Mouse (Mus musculus) liver, postnatal 0 days (tissue): ENCODE measurements around the gene Dnmt3l. TPM values are rescaled to one million over a fixed set of nuclear protein-coding genes. Genes with fewer than 3 reads are reported as not detected.
"Not testable (repeated sequence)": the region's sequence is repeated elsewhere in the genome, so short reads cannot be mapped to it uniquely, and the experiment has no call there.

Experiments
- ATAC-seq: fragments of 200-750 bp; cut with Nextera tagmentation; 2 replicates; pipeline ENCODE4 v1.8.0; 2017; ENCODE audit warnings: mild to moderate bottlenecking, moderate library complexity
- DNase-seq: peaks from one replicate; pipeline ENCODE4 v3.0.0-alpha.2; 2016
- H3K27ac ChIP-seq: fragments of 300-500 bp; sonication (generic); 2 replicates; pipeline ENCODE4 v1.5.1; 2014; ENCODE audit warnings: antibody characterized with exemption, moderate library complexity, mild to moderate bottlenecking, low read depth
- H3K27me3 ChIP-seq: fragments of 300-500 bp; sonication (generic); 2 replicates; pipeline ENCODE4 v1.6.1; 2014; ENCODE audit warnings: low read length, control low read depth, mixed read lengths; ENCODE audit not compliant: insufficient read depth
- H3K36me3 ChIP-seq: fragments of 300-500 bp; sonication (generic); replicated peaks from 2 replicates; pipeline ENCODE4 v1.6.1; 2014; ENCODE audit warnings: mild to moderate bottlenecking, control low read depth, low read length, moderate library complexity, mixed read lengths; ENCODE audit not compliant: insufficient read depth
- H3K4me1 ChIP-seq: fragments of 300-500 bp; sonication (generic); 2 replicates; pipeline ENCODE4 v1.6.1; 2014; ENCODE audit warnings: antibody characterized with exemption, mild to moderate bottlenecking, control low read depth; ENCODE audit not compliant: insufficient read depth
- H3K4me2 ChIP-seq: fragments of 300-500 bp; sonication (generic); 2 replicates; pipeline ENCODE4 v1.6.1; 2014; ENCODE audit warnings: low read depth, mild to moderate bottlenecking, low read length, moderate library complexity, mixed read lengths
- H3K4me3 ChIP-seq: fragments of 300-500 bp; sonication (generic); 2 replicates; pipeline ENCODE4 v1.5.1; 2014; ENCODE audit warnings: low read depth, low read length
- H3K9ac ChIP-seq: fragments of 300-500 bp; sonication (generic); replicated peaks from 2 replicates; pipeline ENCODE4 v1.6.1; 2014; ENCODE audit warnings: mild to moderate bottlenecking, moderate library complexity
- H3K9me3 ChIP-seq: fragments of 300-500 bp; sonication (generic); 2 replicates; pipeline ENCODE4 v1.6.1; 2016; ENCODE audit warnings: mild to moderate bottlenecking, control low read depth, low read length, mixed read lengths
- CTCF ChIP-seq: sonication (generic); IDR thresholded peaks from 2 replicates; pipeline ENCODE4 v1.5.1; 2016; ENCODE audit warnings: antibody characterized with exemption, low read depth
- EP300 ChIP-seq: IDR thresholded peaks from 2 replicates; pipeline ENCODE4 v1.6.1; 2016; ENCODE audit warnings: antibody characterized with exemption, low read depth, mild to moderate bottlenecking
- WGBS: fragments of 180-500 bp; shearing (Covaris S2); extraction: QIAGEN DNeasy Blood & Tissue Kit; methylation state at CpG from one replicate; pipeline ENCODE4 v1.1.7; 2014; ENCODE audit not compliant: insufficient replicate concordance; 5-methylcytosine and 5-hydroxymethylcytosine counted together
- polyA plus RNA-seq: library from polyadenylated mRNA; unstranded; fragments of >200 nt; fragmentation: Nextera tagmentation; extraction: Ambion mirVana; gene quantifications from 2 replicates; pipeline ENCODE4 v1.2.1, GENCODE M21; 2015

Dnmt3l gene
- polyA plus RNA-seq, 1 experiment from 2014 or later = not detected

- not testable (repeated sequence) for ATAC-seq, H3K4me2 ChIP-seq, H3K4me3 ChIP-seq, H3K9ac ChIP-seq, DNase-seq, H3K9me3 ChIP-seq, H3K27ac ChIP-seq, H3K27me3 ChIP-seq, H3K36me3 ChIP-seq
- 0 out of 2 replicates have a peak, but pooled peaks have one; percentile 4 for TF ChIP-seq CTCF
- H3K4me1 ChIP-seq = peaks cover 34% of the 10 kb centered on the region
- WGBS = 85% methylated on average over 5 of the region's 5 CpGs
Measured at GRCm38 (mm10) chr10:78011116-78011515, 30.6 kb upstream of the Dnmt3l start.

- no peak for TF ChIP-seq EP300
- TF ChIP-seq CTCF = no peak
- no peak for DNase-seq
- no peak overlapping the region for H3K27ac ChIP-seq
- H3K4me3 ChIP-seq = no peak overlapping the region
- no peak overlapping the region for H3K4me2 ChIP-seq
- H3K36me3 ChIP-seq = no peaks in the 10 kb centered on the region
- H3K27me3 ChIP-seq = no peaks in the 10 kb centered on the region
- H3K4me1 ChIP-seq = peaks cover 18% of the 10 kb centered on the region
- no peaks in the 10 kb centered on the region for H3K9me3 ChIP-seq
- WGBS = 89% methylated on average over 18 of the region's 18 CpGs
- no peak overlapping the region for H3K9ac ChIP-seq
- no peak for ATAC-seq
Measured at GRCm38 (mm10) chr10:78012661-78013495, 28.9 kb upstream of the Dnmt3l start.

GRCm38 (mm10) chr10:78015489-78015888, 26.3 kb upstream of the Dnmt3l start:
- Histone ChIP-seq H3K36me3 (no peaks in the 10 kb centered on the region), H3K4me1 (peaks cover 5% of the 10 kb centered on the region), H3K4me3 (no peak overlapping the region), H3K9me3 (no peaks in the 10 kb centered on the region), H3K27ac (no peak overlapping the region), H3K4me2 (no peak overlapping the region), H3K9ac (no peak overlapping the region), H3K27me3 (no peaks in the 10 kb centered on the region)
- TF ChIP-seq CTCF (no peak), EP300 (no peak)
- DNase-seq (no peak), ATAC-seq (0 out of 2 replicates have a peak, but pooled peaks have one; percentile 10)
- 61% methylated on average over 1 of the region's 1 CpGs for WGBS

GRCm38 (mm10) chr10:78016366-78016765, 25.4 kb upstream of the Dnmt3l start:
- TF ChIP-seq CTCF (no peak), EP300 (no peak)
- 0 out of 2 replicates have a peak, but pooled peaks have one; percentile 22 for ATAC-seq
- 40% methylated on average over 5 of the region's 5 CpGs for WGBS
- Histone ChIP-seq H3K9me3 (no peaks in the 10 kb centered on the region), H3K4me3 (no peak overlapping the region), H3K9ac (no peak overlapping the region), H3K27ac (no peak overlapping the region), H3K36me3 (no peaks in the 10 kb centered on the region), H3K27me3 (no peaks in the 10 kb centered on the region), H3K4me1 (peaks cover 2% of the 10 kb centered on the region; the same call in 1 of the 2 replicates), H3K4me2 (no peak overlapping the region)
- no peak for DNase-seq

GRCm38 (mm10) chr10:78018797-78019203, 22.9 kb upstream of the Dnmt3l start:
- H3K9ac ChIP-seq = 0 out of 2 replicates have a peak overlapping the region, but pooled peaks have one; percentile 17
- H3K4me3 ChIP-seq = peak overlapping the region; percentile 13
- no peak overlapping the region for H3K27ac ChIP-seq
- H3K4me2 ChIP-seq = peak overlapping the region; percentile 57
- ATAC-seq = peak; percentile 83
- H3K4me1 ChIP-seq = 0 out of 2 replicates have a peak, but pooled peaks cover 2% of the 10 kb centered on the region
- DNase-seq = peak; percentile 88
- TF ChIP-seq EP300 = no peak
- peak; percentile 97 for TF ChIP-seq CTCF
- no peaks in the 10 kb centered on the region for H3K9me3 ChIP-seq
- H3K27me3 ChIP-seq = no peaks in the 10 kb centered on the region
- WGBS = 14% methylated on average over 19 of the region's 19 CpGs
- H3K36me3 ChIP-seq = no peaks in the 10 kb centered on the region

GRCm38 (mm10) chr10:78019291-78019690, 22.5 kb upstream of the Dnmt3l start:
- ATAC-seq = peak; percentile 19; the same call in 1 of the 2 replicates

GRCm38 (mm10) chr10:78019984-78020383, 21.8 kb upstream of the Dnmt3l start:
- not testable (repeated sequence) for H3K9me3 ChIP-seq, H3K27me3 ChIP-seq, DNase-seq, H3K4me1 ChIP-seq, H3K36me3 ChIP-seq, H3K4me3 ChIP-seq, H3K27ac ChIP-seq, H3K9ac ChIP-seq, ATAC-seq, H3K4me2 ChIP-seq
- 87% methylated on average over 6 of the region's 11 CpGs for WGBS

More at GRCm38 (mm10) chr10:78019291-78019690, 22.5 kb upstream of the Dnmt3l start:
- Histone ChIP-seq H3K9me3 (no peaks in the 10 kb centered on the region), H3K36me3 (no peaks in the 10 kb centered on the region), H3K4me2 (peak overlapping the region; percentile 57; the same call in 1 of the 2 replicates), H3K4me3 (no peak overlapping the region), H3K4me1 (0 out of 2 replicates have a peak, but pooled peaks cover 2% of the 10 kb centered on the region), H3K9ac (no peak overlapping the region), H3K27me3 (no peaks in the 10 kb centered on the region), H3K27ac (no peak overlapping the region)
- no peak for DNase-seq
- 79% methylated on average over 4 of the region's 4 CpGs for WGBS
- TF ChIP-seq CTCF = no peak
- TF ChIP-seq EP300 = no peak
